Mouse (Mus musculus) cerebellum, postnatal 25 days (tissue): ENCODE results near the gene Dcpp1.
"Not testable (repeated sequence)": the region's sequence is repeated elsewhere in the genome, so short reads cannot be mapped to it uniquely, and the experiment has no call there.

Experiments used
- DNase-seq, 2 experiments: peaks; one replicate each; pipeline ENCODE4 v3.0.0; 2021; ENCODE audit warnings: mixed read lengths in 2 of 2

The Dcpp1 gene

GRCm38 (mm10) chr17:23880576-23880975, at the start of gene Dcpp1, which contains the start of gene Dcpp2:
Gene Dcpp1 (plus strand): TSS chr17:23880876.
Gene Dcpp2 (plus strand): TSS chr17:23880880.
- DNase-seq = not testable (repeated sequence)

GRCm38 (mm10) chr17:23831201-23831600, 49.5 kb upstream of the Dcpp1 start:
- no peak for DNase-seq

DNA sequence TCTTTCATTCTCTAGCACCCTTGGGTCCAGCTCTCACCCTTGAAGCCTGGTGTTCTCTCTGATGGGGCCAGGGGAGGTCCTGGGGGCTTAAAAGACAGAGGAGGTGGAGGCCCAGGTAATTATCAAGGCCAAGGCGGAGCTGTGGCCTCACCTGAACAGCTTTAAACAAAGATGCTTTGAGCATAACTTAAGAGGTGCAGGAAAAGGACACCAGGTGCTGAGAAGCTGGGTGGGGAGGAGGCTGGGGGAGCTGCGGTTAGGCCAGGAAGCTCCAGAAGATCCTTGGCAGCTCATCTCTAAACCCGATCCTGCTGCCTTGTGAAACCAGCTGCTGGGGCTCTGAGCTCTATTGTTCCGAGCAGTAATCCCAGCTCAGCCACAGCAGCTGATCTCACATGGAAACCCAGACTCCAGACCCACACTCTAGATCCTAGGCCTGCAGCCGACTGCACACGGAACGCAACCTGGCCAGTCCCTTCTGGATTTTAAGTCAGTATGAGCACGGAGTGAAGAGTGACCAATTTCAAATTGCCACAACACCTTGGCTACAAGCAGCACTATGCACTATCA, 44.6 kb upstream of the Dcpp1 start, which contains the start of gene Prss33:
Gene Prss33, minus strand, starts transcription at position 51 of the 570 bp plus-strand sequence.
- no peak for DNase-seq

DNA sequence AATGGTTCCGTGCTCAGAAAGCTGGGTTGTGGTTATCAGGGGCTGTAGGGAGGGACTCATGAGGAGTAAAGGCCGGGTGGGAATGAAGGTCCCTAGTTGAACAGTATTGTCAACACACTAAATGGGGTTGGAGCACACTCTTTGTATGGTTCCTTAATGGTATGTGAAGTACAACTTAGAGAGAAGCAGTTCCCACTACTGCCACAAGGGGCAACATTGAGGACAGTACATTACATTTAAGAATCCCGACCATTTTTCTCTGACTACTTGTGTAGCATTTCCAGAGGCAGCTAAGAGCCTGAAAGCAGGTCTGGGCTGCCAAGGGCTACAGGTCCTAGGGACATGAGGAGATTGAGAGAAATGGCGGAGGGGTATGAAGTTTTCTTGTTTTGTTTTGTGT, 39.5 kb upstream of the Dcpp1 start:
- peak; percentile 55 to 81 for DNase-seq

DNA sequence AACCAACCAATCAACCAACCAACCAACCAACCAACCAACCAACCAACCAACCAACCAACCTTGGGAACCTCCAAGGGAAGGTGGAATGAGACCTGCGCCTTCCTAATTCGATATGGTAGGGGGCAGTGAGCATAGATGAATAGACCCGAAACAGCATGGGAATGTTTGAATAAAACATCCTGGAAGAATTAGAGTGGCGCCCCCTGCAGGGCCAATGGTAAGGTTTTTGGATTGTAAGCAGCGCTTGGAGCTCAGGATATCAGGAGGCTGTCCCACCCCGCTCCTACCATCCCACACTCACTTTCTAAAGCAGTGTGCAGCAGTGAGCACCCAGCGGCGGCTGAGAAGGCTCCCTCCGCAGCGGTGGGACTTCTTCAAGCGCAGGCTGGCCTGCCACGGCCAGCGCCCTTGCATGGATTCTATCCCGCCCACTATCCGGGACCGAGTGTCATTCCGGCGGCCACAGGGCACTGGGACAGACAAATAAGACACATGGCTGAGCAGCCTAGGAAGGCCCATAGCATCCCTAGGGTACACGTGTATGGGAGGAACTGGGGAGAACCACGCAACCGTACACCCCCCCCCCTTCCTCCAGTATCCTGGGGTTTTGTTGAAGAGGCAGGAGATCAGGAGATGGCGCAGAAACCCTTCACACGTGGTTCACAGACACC, 37.4 kb upstream of the Dcpp1 start:
- DNase-seq = no peak

DNA sequence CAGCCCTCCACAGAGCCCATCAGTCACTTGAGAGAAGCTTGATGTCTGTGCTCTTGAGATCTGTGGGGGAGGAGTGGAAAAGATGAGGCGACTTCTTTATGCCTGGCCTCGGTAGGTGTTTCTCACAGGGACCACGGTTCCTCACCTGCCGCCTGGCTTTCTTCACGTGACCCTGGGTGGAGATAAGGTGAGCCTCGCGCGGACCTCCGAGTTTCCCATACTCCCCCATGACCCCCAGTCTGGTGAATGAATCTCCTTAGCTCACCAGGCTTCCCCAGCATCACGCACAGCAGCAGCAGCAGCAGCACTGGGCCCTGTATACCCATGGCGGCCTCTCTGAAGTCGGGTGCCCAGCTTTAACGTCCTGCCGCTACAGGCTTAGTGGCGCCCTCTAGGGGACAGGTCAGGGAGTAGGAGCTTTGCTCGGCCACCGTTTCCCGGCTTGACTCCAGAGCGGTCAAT, 36.8 kb upstream of the Dcpp1 start, which contains the start of the genes Prss32 and Prss41:
Gene Prss32, plus strand, starts transcription at position 44 of the 462 bp plus-strand sequence.
Gene Prss41, minus strand, starts transcription at position 361 of the 462 bp plus-strand sequence.
- peak; percentile 65 to 79 for DNase-seq

DNA sequence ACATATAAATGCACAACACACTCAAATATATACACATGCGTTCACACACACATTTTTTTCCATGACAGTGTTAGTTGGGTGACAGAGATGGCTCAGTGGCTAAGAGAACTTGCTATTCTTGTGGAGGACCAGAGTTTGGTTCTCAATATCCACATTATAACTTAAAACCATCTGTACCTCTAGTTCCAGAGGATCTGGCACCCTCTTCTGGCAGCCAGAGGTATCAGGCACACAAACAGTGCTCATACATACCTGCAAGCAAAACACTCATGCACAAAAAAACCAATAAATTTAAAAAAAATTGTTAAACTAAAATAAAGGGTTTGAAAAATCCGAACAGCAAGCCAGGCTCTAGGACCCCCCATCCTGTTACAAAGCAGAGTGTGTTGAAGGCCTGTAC, 30.6 kb upstream of the Dcpp1 start:
- DNase-seq = no peak

DNA sequence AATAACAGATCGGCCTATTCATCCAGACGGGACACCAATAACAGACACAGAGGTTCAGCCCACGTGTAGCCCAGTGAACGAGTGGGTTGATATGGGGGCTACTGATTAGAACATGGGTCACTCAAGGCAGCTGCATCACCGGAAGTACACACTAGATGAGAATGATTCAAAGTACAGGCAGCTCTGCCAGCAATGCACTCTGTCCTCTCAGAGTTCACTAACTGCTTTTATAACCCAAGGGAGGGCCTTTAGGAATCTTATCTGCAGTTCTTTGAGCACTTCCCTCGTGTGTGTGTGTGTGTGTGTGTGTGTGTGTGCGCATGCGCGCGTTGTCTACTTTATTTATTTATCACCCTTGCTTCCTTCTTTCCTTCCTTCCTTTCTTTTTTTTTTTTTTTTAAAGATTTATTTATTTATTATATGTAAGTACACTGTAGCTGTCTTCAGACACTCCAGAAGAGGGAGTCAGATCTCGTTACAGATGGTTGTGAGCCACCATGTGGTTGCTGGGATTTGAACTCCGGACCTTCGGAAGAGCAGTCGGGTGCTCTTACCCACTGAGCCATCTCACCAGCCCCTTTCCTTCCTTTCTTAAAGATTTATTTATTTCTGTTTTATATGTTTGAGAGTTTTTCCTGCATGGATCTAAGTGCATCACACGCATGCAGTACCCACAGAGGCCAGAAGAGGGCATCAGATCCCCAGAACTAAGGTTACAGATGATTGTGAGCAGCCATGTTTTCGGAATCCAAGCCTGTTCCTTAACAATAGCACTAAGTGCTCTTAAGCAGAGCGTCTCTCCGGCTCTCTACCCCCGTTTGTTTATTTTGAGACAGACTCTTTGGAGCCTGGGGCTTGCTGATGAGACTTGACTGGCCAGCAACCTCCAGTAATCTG, 29.6 kb upstream of the Dcpp1 start:
- DNase-seq = peak; percentile 66 to 78

DNA sequence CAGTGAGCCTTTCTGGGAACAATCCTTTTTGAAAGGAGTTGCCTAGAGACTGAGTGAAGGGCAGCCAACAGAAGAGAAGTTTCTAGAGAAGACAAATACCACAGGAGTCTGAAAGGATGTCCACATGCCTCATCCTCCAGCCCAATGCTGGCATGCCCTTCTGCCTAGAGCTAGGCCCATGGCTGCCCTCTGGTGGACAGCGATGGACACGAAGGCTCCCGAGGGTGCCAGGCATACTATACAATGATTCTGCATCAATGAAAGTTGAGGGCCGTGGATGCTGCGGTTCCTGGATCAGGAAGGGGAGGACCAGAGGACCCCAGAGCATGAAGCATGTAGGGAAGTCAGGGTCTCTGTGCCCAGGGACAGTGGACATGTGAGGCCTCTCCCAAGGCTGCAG, 27.4 kb upstream of the Dcpp1 start:
- DNase-seq = peak; percentile 24 to 66

DNA sequence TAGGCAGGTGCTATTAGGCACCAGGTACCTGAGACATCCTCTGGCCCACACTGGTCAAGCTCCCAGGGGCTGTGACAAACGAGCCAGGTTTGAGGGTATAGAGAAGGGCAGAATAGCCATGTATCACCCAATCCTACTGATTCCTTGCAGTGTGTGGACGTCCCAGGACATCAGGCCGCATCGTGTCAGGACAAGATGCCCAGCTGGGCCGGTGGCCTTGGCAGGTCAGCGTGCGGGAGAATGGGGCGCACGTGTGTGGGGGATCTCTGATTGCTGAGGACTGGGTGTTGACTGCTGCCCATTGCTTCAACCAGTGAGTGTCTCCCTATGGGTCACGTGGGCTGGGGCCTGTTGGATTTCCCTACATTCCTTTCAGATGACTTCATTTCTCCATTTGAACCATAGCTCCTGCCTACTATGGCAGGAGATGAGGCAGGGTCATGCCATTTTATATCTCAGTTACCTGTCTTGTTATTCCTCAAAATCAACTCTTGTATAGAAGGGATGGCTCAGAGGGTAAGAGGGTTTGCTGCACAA, 26.4 kb upstream of the Dcpp1 start:
- no peak for DNase-seq

DNA sequence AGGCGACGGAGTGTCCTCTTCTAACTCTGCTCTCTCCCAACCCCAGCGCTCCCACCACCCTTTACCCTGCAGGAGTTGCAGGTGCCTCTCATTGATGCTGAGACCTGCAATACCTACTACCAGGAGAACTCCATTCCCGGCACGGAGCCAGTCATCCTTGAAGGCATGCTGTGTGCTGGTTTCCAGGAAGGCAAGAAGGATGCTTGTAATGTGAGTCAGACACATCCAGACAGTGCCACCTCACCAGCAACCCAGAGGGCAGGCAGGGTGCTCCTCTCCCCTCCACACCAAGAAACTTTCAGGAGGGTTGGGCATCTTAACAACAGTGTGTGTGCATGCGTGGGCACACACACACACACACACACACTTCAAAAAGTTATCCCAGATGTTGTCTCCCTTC, 23.5 kb upstream of the Dcpp1 start:
- DNase-seq = no peak

- no peak for DNase-seq
These were observed 22.8 kb upstream of the Dcpp1 start for GRCm38 (mm10) chr17:23857913-23858312.

- DNase-seq = peak in 1 of 2 experiments; percentile 26
These were observed 17.8 kb upstream of the Dcpp1 start for GRCm38 (mm10) chr17:23862926-23863325.

DNA sequence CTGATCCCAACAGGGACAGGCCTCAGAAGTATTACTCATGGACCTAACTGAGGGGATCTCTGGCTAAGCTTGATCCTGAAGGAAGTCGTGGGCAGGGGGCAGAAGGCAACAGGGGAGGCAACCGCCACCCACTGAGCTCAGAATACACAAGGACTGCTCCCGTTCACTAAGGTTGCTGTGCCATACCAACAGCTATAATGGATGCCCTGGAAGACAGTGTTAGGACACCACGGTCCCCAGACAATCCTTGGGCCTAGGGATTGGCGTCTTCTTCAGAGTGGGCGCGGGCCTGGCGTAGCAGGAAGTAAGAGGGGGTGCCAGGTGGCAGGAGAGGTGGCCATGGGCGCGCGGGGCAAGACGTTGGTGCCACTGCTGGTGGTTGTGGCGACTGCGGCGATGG, 12.9 kb upstream of the Dcpp1 start, which contains the start of gene Prss21:
Gene Prss21, plus strand, starts transcription at position 301 of the 400 bp plus-strand sequence.
- DNase-seq = no peak

- no peak for DNase-seq
These were observed 12.2 kb upstream of the Dcpp1 start for GRCm38 (mm10) chr17:23868513-23868912.

- DNase-seq = peak; percentile 56 to 75
These were observed 6.5 kb upstream of the Dcpp1 start for GRCm38 (mm10) chr17:23873884-23874856.

GRCm38 (mm10) chr17:23876741-23877140, 3.9 kb upstream of the Dcpp1 start:
- no peak for DNase-seq

GRCm38 (mm10) chr17:23877166-23877565, 3.5 kb upstream of the Dcpp1 start:
- DNase-seq = no peak

DNA sequence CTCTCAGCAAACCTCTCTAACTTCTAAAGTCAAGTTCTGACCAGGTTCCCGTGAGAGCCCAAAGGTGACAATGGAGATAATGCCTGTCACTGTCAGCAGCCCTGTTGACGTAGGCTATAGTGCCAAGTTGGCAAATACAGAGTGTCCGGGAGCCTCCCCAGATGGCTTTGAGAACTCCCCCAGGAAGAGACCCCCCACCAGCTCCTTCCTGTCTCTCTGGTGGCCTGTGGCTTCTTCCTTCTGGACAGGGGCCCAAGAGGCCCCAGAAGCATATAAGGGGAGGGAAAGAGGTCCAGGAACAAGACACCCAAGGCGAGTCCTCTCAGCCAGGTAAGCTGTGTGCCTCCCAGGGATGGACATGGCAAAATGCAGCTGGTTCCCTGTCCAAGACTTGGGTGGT, 36.5 kb downstream of the Dcpp1 start, which contains the start of gene Dcpp3:
Gene Dcpp3, plus strand, starts transcription at position 301 of the 400 bp plus-strand sequence.
- not testable (repeated sequence) for DNase-seq

GRCm38 (mm10) chr17:23924531-23925007, 43.9 kb downstream of the Dcpp1 start:
- peak; percentile 94 for DNase-seq

DNA sequence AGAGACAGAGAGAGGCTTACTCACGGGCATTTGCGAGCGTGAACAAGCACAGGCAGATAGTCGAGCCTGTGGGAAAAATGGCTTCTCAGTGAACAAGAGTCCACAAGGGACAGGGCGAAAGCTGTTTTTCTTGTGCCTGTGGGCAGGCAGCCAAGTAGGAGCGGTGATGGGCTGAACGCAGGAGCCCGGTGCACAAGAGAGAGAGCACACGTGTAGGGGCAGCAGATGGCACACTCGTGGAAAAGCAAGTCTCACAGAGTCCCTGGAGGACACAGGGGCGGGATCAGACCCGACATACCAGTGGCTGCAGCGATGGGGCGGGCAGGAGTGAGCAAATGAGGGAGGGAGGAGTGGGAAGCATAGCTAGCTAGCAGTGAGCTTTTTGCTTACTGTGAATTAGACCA, 44.4 kb downstream of the Dcpp1 start:
- peak; percentile 78 to 82 for DNase-seq
